Mouse (Mus musculus): ENCODE measurements around the gene Ccdc71.

DNA sequence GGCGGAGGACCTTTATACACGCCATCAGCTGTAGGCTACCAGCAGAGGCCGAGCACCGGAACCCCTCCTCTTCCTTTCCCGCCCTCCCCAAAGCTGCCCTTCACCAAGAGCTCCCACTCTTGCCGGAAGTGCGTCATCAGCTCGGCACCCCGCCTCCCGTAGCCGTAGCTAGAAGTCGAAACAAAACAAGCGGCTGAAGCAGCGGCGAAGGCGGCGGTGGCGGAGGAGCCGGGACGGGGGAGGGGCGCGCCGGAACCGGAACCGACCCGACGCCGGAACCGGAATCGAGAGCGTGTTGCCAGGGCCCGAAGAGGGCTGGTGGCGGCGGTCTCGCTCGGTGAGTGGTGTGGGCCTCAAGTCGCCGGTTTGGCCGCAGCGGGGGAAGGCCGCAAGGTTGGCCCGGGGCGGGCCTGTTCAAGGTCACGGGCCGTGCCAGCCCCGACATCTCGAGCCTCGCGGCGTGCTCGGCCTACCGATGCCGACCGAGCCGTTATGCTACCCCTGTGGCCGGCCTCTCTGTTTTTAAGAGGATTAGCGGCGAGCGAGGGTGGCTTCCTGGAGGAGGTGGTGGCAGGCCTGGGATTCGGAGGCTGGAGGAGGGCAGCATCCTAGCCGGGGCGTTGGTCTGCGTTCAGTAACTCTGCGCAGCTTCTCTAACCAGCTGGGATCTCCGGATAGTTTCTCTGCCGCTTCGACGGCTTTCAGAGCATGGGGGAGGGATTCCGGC, 30.4 kb downstream of the Ccdc71 start, which contains the start of gene Usp19:
- TF ChIP-seq JUND (conservative IDR thresholded peaks at IDR 0.05; ENCODE audit: low read depth, low read length) = no peak
- no peak for TF ChIP-seq CTCF (conservative IDR thresholded peaks at IDR 0.05 in 1 of 2, IDR thresholded peaks at IDR 0.05 in 1 of 2; ENCODE audit: low read depth in 2 of 2, low read length in 2 of 2)
- no peak for TF ChIP-seq EP300 (IDR thresholded peaks at IDR 0.05; ENCODE audit: low read length)
- TF ChIP-seq TCF12 (IDR thresholded peaks at IDR 0.05; ENCODE audit: low read depth, low read length) = peak; percentile 77
- TF ChIP-seq BHLHE40 (IDR thresholded peaks at IDR 0.05; ENCODE audit: low read depth, low read length) = peak; percentile 11; the same call in 1 of the 2 replicates
- TF ChIP-seq E2F4 (IDR thresholded peaks at IDR 0.05; ENCODE audit: insufficient replicate concordance, low read depth, low read length) = 0 out of 2 replicates have a peak, but pooled peaks have one; percentile 66
